Mouse (Mus musculus) C2C12 (cell line): ENCODE data around the gene Fyn. TPM values are rescaled to one million over a fixed set of nuclear protein-coding genes. Genes with fewer than 3 reads are reported as not detected.

Experiments
- H3K27me3 ChIP-seq: one replicate; pipeline ENCODE4 v1.6.1; 2011; ENCODE audit not compliant: control insufficient read depth, insufficient read depth, insufficient read length
- H3K36me3 ChIP-seq: one replicate; pipeline ENCODE4 v1.6.1; 2011; ENCODE audit not compliant: control insufficient read depth, insufficient read depth
- H3K4me3 ChIP-seq: one replicate; pipeline ENCODE4 v1.5.1; 2011; ENCODE audit warnings: mild to moderate bottlenecking, control low read depth; ENCODE audit not compliant: poor library complexity, insufficient read depth, severe bottlenecking
- H3K79me2 ChIP-seq: one replicate; pipeline ENCODE4 v1.6.1; 2011; ENCODE audit not compliant: control insufficient read depth, insufficient read depth
- H3K79me3 ChIP-seq: one replicate; pipeline ENCODE4 v1.6.1; 2011; ENCODE audit warnings: low read depth, control low read depth
- H3ac ChIP-seq: one replicate; pipeline ENCODE3; 2011; ENCODE audit warnings: low read depth; ENCODE audit not compliant: control insufficient read depth, insufficient read length
- CEBPB ChIP-seq: IDR thresholded peaks from one replicate; pipeline ENCODE4 v1.6.1; 2011; ENCODE audit warnings: low read depth, mild to moderate bottlenecking, control low read depth, moderate library complexity
- CTCF ChIP-seq: IDR thresholded peaks from one replicate; pipeline ENCODE4 v1.5.1; 2011; ENCODE audit not compliant: control insufficient read depth, insufficient read depth, insufficient read length
- FOSL1 ChIP-seq: IDR thresholded peaks from one replicate; pipeline ENCODE4 v1.8.0; 2011; ENCODE audit warnings: mild to moderate bottlenecking, low read length; ENCODE audit not compliant: poor library complexity, insufficient read depth, severe bottlenecking
- MAX ChIP-seq: IDR thresholded peaks from one replicate; pipeline ENCODE4 v1.6.1; 2011; ENCODE audit warnings: mild to moderate bottlenecking, control low read depth
- MYOD1 ChIP-seq: IDR thresholded peaks from one replicate; pipeline ENCODE4 v1.6.1; 2011; ENCODE audit warnings: low read depth; ENCODE audit not compliant: control insufficient read depth, insufficient read length
- MYOG ChIP-seq: IDR thresholded peaks from one replicate; pipeline ENCODE4 v1.6.1; 2011; ENCODE audit not compliant: control insufficient read depth, insufficient read length; ENCODE audit errors: extremely low read depth
- USF1 ChIP-seq: IDR thresholded peaks from one replicate; pipeline ENCODE4 v1.6.1; 2011; ENCODE audit warnings: low read depth, mild to moderate bottlenecking, control low read depth, moderate library complexity
- polyA plus RNA-seq: library from polyadenylated mRNA; unstranded; fragments of >200 nt; fragmentation: generic; extraction: Trizol; gene quantifications from one replicate; pipeline ENCODE4 v1.2.1, GENCODE M21; 2012; ENCODE audit warnings: missing spikeins

Gene Fyn
- polyA plus RNA-seq, 1 experiment, result 16.1 TPM

DNA sequence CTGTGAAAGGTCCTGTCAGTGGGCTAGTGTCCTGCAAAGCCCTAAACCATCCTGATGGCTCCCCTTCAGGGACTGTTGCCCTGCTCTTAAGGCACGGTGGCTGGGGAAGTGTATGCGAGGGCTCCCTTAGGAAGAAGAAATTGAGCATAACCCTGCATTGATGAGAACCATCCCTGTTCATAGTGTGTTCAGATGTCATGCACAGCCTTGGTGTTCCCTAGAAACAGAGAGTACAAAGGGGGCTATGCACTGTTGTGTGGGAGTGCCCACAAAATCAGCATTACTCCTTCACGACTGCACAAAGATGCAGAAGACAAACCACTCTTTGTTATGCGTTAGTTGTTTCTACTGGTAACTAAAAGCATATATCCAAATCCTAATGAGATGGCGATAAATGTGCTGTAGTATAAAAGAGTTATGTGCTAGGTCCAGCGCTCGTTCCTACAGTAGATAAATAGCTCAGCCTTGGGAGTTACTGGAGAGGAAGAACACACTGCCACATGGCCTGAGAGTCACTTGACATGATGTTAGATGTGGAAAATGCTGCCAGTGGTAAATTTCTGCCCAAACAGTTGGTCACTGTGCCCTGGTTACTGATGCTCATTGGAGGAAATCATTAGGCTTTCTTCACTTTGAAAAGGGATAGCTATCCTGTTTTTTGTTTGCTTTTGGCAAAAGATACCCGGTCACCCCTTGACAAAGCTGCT is 83.4 kb downstream of the Fyn start:
- H3K79me3 ChIP-seq, result no peaks in the 10 kb centered on the region
- no peaks in the 10 kb centered on the region for H3K36me3 ChIP-seq
- no peak overlapping the region for H3K4me3 ChIP-seq
- H3ac ChIP-seq, result no peak overlapping the region
- no peak for TF ChIP-seq MYOD1
- TF ChIP-seq MAX, result no peak
- no peak for TF ChIP-seq CEBPB
- TF ChIP-seq CTCF, result no peak
- no peak for TF ChIP-seq USF1
- TF ChIP-seq FOSL1, result no peak
- no peak for TF ChIP-seq MYOG
- H3K27me3 ChIP-seq, result no peaks in the 10 kb centered on the region
- no peaks in the 10 kb centered on the region for H3K79me2 ChIP-seq

GRCm38 (mm10) chr10:39455344-39455743 is 86.7 kb downstream of the Fyn start:
- no peak for TF ChIP-seq USF1
- TF ChIP-seq CEBPB, result no peak
- no peak for TF ChIP-seq MYOG
- no peak for TF ChIP-seq MAX
- TF ChIP-seq CTCF, result no peak
- no peak for TF ChIP-seq FOSL1
- no peak for TF ChIP-seq MYOD1
- Histone ChIP-seq H3K36me3 (no peaks in the 10 kb centered on the region), H3ac (no peak overlapping the region), H3K79me3 (no peaks in the 10 kb centered on the region), H3K79me2 (no peaks in the 10 kb centered on the region), H3K27me3 (no peaks in the 10 kb centered on the region), H3K4me3 (no peak overlapping the region)

- TF ChIP-seq MYOG, result no peak
- TF ChIP-seq MAX, result no peak
- no peak for TF ChIP-seq CTCF
- TF ChIP-seq FOSL1, result no peak
- TF ChIP-seq USF1, result no peak
- TF ChIP-seq MYOD1, result no peak
- TF ChIP-seq CEBPB, result no peak
- no peaks in the 10 kb centered on the region for H3K27me3 ChIP-seq
- H3K79me2 ChIP-seq, result no peaks in the 10 kb centered on the region
- no peak overlapping the region for H3K4me3 ChIP-seq
- H3ac ChIP-seq, result no peak overlapping the region
- H3K36me3 ChIP-seq, result no peaks in the 10 kb centered on the region
- no peaks in the 10 kb centered on the region for H3K79me3 ChIP-seq
These were observed 87.4 kb downstream of the Fyn start for GRCm38 (mm10) chr10:39455857-39456620.

- H3K27me3 ChIP-seq, result no peaks in the 10 kb centered on the region
- no peaks in the 10 kb centered on the region for H3K79me3 ChIP-seq
- TF ChIP-seq FOSL1, result no peak
- no peak for TF ChIP-seq USF1
- TF ChIP-seq MYOD1, result no peak
- no peak for TF ChIP-seq MYOG
- no peak for TF ChIP-seq MAX
- no peak for TF ChIP-seq CTCF
- no peak for TF ChIP-seq CEBPB
- no peak overlapping the region for H3K4me3 ChIP-seq
- H3K36me3 ChIP-seq, result no peaks in the 10 kb centered on the region
- no peaks in the 10 kb centered on the region for H3K79me2 ChIP-seq
- no peak overlapping the region for H3ac ChIP-seq
These were observed 88.1 kb downstream of the Fyn start for GRCm38 (mm10) chr10:39456776-39457175.

DNA sequence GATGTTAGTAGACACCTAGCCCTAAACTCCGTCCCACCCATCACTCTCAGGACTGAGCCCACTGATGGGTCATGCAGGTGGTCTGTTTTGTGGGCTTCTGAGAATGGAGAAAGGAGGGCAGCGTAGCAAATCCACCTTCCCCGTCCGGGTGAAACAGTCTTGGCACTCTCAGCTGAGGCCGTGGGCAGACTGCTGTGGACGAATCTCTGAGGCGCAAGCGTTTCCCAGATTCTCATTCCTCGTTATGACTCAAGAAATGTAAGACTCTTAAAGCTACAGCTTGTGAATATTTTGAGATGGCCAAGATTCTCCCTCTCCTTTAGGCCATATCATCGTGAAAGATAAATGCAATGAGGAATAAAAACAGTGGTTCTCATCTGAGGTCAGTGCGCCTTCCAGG is 88.6 kb downstream of the Fyn start:
- no peaks in the 10 kb centered on the region for H3K27me3 ChIP-seq
- no peak overlapping the region for H3ac ChIP-seq
- no peaks in the 10 kb centered on the region for H3K79me2 ChIP-seq
- no peaks in the 10 kb centered on the region for H3K79me3 ChIP-seq
- TF ChIP-seq MYOD1 (no peak), CTCF (no peak), FOSL1 (no peak), MYOG (no peak), USF1 (no peak), CEBPB (no peak), MAX (no peak)
- no peak overlapping the region for H3K4me3 ChIP-seq
- H3K36me3 ChIP-seq, result no peaks in the 10 kb centered on the region
